Mouse (Mus musculus): ENCODE data around the gene Socs5.
A peak's percentile ranks its signal among the peaks of the same experiment; 100 is the strongest.
"Not testable (repeated sequence)": the region's sequence is repeated elsewhere in the genome, so short reads cannot be mapped to it uniquely, and the experiment has no call there.

Gene Socs5

GRCm38 (mm10) chr17:87107623-87108221 lies at the start of gene Socs5:
Gene Socs5 (plus strand): TSS chr17:87107679.
- peak; percentile 56 for DNase-seq (ENCODE audit: low spot score)

- DNase-seq (ENCODE audit: low spot score) = no peak
Measured at GRCm38 (mm10) chr17:87062639-87063038, 44.8 kb upstream of the Socs5 start.

GRCm38 (mm10) chr17:87063461-87063860 lies 44.0 kb upstream of the Socs5 start:
- no peak for DNase-seq (ENCODE audit: low spot score)

GRCm38 (mm10) chr17:87063969-87064368 lies 43.5 kb upstream of the Socs5 start:
- no peak for DNase-seq (ENCODE audit: low spot score)

GRCm38 (mm10) chr17:87068997-87069396 lies 38.5 kb upstream of the Socs5 start:
- no peak for DNase-seq (ENCODE audit: low spot score)

- DNase-seq (ENCODE audit: low spot score) = not testable (repeated sequence)
Measured at GRCm38 (mm10) chr17:87072183-87072582, 35.3 kb upstream of the Socs5 start.

- no peak for DNase-seq (ENCODE audit: low spot score)
Measured at GRCm38 (mm10) chr17:87072766-87073440, 34.6 kb upstream of the Socs5 start.

GRCm38 (mm10) chr17:87073470-87073869 lies 34.0 kb upstream of the Socs5 start:
- no peak for DNase-seq (ENCODE audit: low spot score)

- not testable (repeated sequence) for DNase-seq (ENCODE audit: low spot score)
Measured at GRCm38 (mm10) chr17:87078217-87078616, 29.3 kb upstream of the Socs5 start.

- no peak for DNase-seq (ENCODE audit: low spot score)
Measured at GRCm38 (mm10) chr17:87080724-87081123, 26.8 kb upstream of the Socs5 start.

- no peak for DNase-seq (ENCODE audit: low spot score)
Measured at GRCm38 (mm10) chr17:87082547-87082946, 24.9 kb upstream of the Socs5 start.

GRCm38 (mm10) chr17:87083671-87084070 lies 23.8 kb upstream of the Socs5 start:
- no peak for DNase-seq (ENCODE audit: low spot score)

- no peak for DNase-seq (ENCODE audit: low spot score)
Measured at GRCm38 (mm10) chr17:87085726-87086125, 21.8 kb upstream of the Socs5 start.

- no peak for DNase-seq (ENCODE audit: low spot score)
Measured at GRCm38 (mm10) chr17:87089296-87089695, 18.2 kb upstream of the Socs5 start.

GRCm38 (mm10) chr17:87093061-87093460 lies 14.4 kb upstream of the Socs5 start:
- DNase-seq (ENCODE audit: low spot score) = no peak

GRCm38 (mm10) chr17:87096951-87097350 lies 10.5 kb upstream of the Socs5 start:
- DNase-seq (ENCODE audit: low spot score) = no peak

- no peak for DNase-seq (ENCODE audit: low spot score)
Measured at GRCm38 (mm10) chr17:87097576-87097975, 9.9 kb upstream of the Socs5 start.

GRCm38 (mm10) chr17:87100947-87101346 lies 6.5 kb upstream of the Socs5 start:
- DNase-seq (ENCODE audit: low spot score) = no peak

GRCm38 (mm10) chr17:87102636-87103035 lies 4.8 kb upstream of the Socs5 start:
- DNase-seq (ENCODE audit: low spot score) = peak; percentile 9

GRCm38 (mm10) chr17:87103060-87103459 lies 4.4 kb upstream of the Socs5 start:
- no peak for DNase-seq (ENCODE audit: low spot score)

GRCm38 (mm10) chr17:87104276-87104675 lies 3.2 kb upstream of the Socs5 start:
- no peak for DNase-seq (ENCODE audit: low spot score)

GRCm38 (mm10) chr17:87105941-87106340 lies 1.5 kb upstream of the Socs5 start:
- DNase-seq (ENCODE audit: low spot score) = no peak

- DNase-seq (ENCODE audit: low spot score) = peak; percentile 89
Measured at GRCm38 (mm10) chr17:87106691-87107523, 572 bp upstream of the Socs5 start.

Measured in urinary bladder, postnatal 25 days (tissue).